Mouse (Mus musculus): ENCODE results near the gene Gm10277. TPM values are rescaled to one million over a fixed set of nuclear protein-coding genes. Genes with fewer than 3 reads are reported as not detected.
"Not testable (repeated sequence)": the region's sequence is repeated elsewhere in the genome, so short reads cannot be mapped to it uniquely, and the experiment has no call there.

The Gm10277 gene
- total and polyA plus RNA-seq, 2 experiments from 2014 or later = 1.0 TPM; not detected in 1

DNA sequence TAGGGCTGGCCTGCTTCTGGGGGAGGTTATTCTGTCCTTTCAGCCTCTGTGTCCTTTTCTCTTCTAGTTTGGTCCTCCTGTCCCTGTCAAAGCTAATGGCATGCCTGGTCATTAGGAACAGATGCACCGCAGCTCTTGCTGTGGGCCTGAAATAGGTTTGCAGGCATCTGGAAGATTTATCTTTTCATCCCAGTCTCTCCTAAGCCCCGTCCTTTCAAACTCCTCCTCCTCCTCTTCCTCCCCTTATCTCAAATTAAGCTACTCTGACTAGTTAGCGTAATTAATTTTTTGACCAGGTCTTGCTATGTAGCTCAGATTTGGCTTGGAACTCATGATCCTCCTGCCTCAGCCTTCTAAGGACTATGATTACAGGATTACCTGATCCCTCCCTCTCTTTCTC, 34.1 kb downstream of the Gm10277 start:
- H3K27me3 ChIP-seq (ENCODE audit: insufficient read depth, low read length) = no peaks in the 10 kb centered on the region
- no peak for DNase-seq (ENCODE audit: low spot score)
- H3K27ac ChIP-seq (ENCODE audit: low read depth, low read length) = no peak overlapping the region
- H3K9ac ChIP-seq (replicated peaks; ENCODE audit: low read length, poor library complexity, severe bottlenecking) = no peak overlapping the region
- no peak overlapping the region for H3K4me3 ChIP-seq (ENCODE audit: low read depth, low read length)
- no peaks in the 10 kb centered on the region for H3K9me3 ChIP-seq (ENCODE audit: low read length)
- no peaks in the 10 kb centered on the region for H3K36me3 ChIP-seq (ENCODE audit: insufficient read depth, low read length)
- no peaks in the 10 kb centered on the region for H3K4me1 ChIP-seq (ENCODE audit: insufficient read depth, low read length)
- no peak overlapping the region for H3K4me2 ChIP-seq (ENCODE audit: low read depth, low read length, poor library complexity, severe bottlenecking)
- ATAC-seq (ENCODE audit: low FRiP score) = no peak
- TF ChIP-seq CTCF (IDR thresholded peaks at IDR 0.05) = no peak
- 86% methylated on average over 3 of the region's 3 CpGs for WGBS

DNA sequence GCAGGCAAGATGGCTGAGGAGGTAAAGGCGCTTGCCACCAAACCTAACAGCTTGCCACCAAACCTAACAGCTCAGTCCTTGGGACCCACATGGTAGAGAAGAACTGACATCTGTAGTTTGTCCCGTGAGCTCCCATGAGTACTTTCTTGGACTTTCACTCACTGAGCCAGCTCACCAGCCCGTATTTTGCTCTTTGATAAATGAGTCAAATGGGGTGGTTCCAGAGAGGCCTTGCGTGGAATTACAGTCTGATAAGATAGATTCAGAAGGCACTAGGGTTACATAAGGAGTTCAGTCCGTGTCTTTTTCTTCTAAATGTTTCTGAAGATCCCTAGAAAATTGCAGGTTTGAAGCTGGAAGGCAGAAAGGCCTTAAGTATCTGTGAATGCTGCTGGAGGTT, 35.0 kb downstream of the Gm10277 start:
- WGBS = 76% methylated on average over 5 of the region's 5 CpGs

DNA sequence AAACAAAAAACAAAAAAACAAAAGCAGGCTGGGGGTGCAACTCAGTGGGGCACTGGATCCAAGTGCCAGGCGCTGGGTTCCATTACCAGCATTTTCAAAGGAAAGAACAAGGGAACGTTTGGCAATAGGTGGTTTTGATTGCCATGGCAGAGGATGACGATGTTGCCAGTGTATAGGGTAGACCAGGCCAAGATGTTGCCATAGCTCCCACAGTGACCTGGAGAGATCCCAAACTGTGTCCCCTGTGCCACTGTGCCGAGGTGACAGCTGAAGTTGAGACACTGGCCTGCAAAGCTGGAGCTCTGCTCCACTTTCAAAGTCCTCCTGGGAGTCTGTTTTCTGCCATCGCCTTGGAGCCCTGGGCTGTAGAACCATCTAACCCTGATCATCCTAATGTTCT, 38.6 kb downstream of the Gm10277 start:
- Histone ChIP-seq H3K9ac (replicated peaks; ENCODE audit: low read length, poor library complexity, severe bottlenecking) (no peak overlapping the region), H3K36me3 (ENCODE audit: insufficient read depth, low read length) (no peaks in the 10 kb centered on the region), H3K27ac (ENCODE audit: low read depth, low read length) (no peak overlapping the region), H3K4me3 (ENCODE audit: low read depth, low read length) (no peak overlapping the region), H3K4me1 (ENCODE audit: insufficient read depth, low read length) (no peaks in the 10 kb centered on the region), H3K27me3 (ENCODE audit: insufficient read depth, low read length) (no peaks in the 10 kb centered on the region), H3K9me3 (ENCODE audit: low read length) (no peaks in the 10 kb centered on the region), H3K4me2 (ENCODE audit: low read depth, low read length, poor library complexity, severe bottlenecking) (no peak overlapping the region)
- TF ChIP-seq CTCF (IDR thresholded peaks at IDR 0.05) = no peak
- 77% methylated on average over 5 of the region's 5 CpGs for WGBS
- DNase-seq (ENCODE audit: low spot score) (peak; percentile 27), ATAC-seq (ENCODE audit: low FRiP score) (no peak)

More for the DNA sequence above, 35.0 kb downstream of the Gm10277 start:
- no peak for DNase-seq (ENCODE audit: low spot score)
- H3K9ac ChIP-seq (replicated peaks; ENCODE audit: low read length, poor library complexity, severe bottlenecking) = no peak overlapping the region
- no peak overlapping the region for H3K27ac ChIP-seq (ENCODE audit: low read depth, low read length)
- ATAC-seq (ENCODE audit: low FRiP score) = no peak
- H3K4me1 ChIP-seq (ENCODE audit: insufficient read depth, low read length) = no peaks in the 10 kb centered on the region
- no peaks in the 10 kb centered on the region for H3K36me3 ChIP-seq (ENCODE audit: insufficient read depth, low read length)
- no peak for TF ChIP-seq CTCF (IDR thresholded peaks at IDR 0.05)
- no peaks in the 10 kb centered on the region for H3K9me3 ChIP-seq (ENCODE audit: low read length)
- H3K4me3 ChIP-seq (ENCODE audit: low read depth, low read length) = no peak overlapping the region
- no peaks in the 10 kb centered on the region for H3K27me3 ChIP-seq (ENCODE audit: insufficient read depth, low read length)
- H3K4me2 ChIP-seq (ENCODE audit: low read depth, low read length, poor library complexity, severe bottlenecking) = no peak overlapping the region

DNA sequence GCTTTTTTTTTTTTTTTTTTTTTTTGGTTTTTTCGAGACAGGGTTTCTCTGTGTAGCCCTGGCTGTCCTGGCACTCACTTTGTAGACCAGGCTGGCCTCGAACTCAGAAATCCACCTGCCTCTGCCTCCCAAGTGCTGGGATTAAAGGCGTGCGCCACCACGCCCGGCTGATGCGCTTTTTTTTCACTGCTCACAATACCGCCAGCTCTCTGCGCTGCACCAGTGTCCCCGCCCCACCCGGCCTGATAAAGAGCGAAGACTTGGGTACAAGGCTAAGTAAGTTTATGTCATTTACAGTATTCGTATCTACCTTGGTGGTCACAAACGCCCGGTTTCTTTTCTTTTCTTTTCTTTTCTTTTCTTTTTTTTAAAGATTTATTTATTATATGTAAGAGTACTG, 40.4 kb downstream of the Gm10277 start:
- H3K36me3 ChIP-seq (ENCODE audit: insufficient read depth, low read length); H3K9ac ChIP-seq (replicated peaks; ENCODE audit: low read length, poor library complexity, severe bottlenecking); H3K4me2 ChIP-seq (ENCODE audit: low read depth, low read length, poor library complexity, severe bottlenecking); H3K9me3 ChIP-seq (ENCODE audit: low read length); DNase-seq (ENCODE audit: low spot score); H3K27me3 ChIP-seq (ENCODE audit: insufficient read depth, low read length); ATAC-seq (ENCODE audit: low FRiP score); H3K4me1 ChIP-seq (ENCODE audit: insufficient read depth, low read length); H3K4me3 ChIP-seq (ENCODE audit: low read depth, low read length); H3K27ac ChIP-seq (ENCODE audit: low read depth, low read length): not testable (repeated sequence)
- WGBS = 97% methylated on average over 13 of the region's 15 CpGs

DNA sequence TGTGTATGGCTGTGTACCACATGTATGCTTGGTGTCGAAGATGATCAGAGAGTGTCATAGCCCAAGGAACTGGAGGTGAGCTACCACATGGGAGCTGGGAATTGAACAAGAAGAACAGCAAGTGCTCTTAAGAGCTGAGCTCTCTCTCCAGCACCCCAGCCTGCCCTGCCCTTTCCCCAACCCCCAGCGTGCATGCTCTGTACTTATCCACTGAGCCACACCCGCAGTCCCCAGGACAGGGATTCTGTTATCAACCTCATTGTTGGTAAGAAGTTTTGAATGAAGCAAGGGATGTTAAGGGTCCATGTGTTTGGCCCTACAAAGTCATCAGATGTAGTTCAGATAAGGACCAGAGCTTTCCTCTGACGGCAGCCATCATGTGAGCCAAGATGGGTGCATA, 40.9 kb downstream of the Gm10277 start:
- no peak overlapping the region for H3K4me3 ChIP-seq (ENCODE audit: low read depth, low read length)
- no peak overlapping the region for H3K9ac ChIP-seq (replicated peaks; ENCODE audit: low read length, poor library complexity, severe bottlenecking)
- no peaks in the 10 kb centered on the region for H3K9me3 ChIP-seq (ENCODE audit: low read length)
- H3K36me3 ChIP-seq (ENCODE audit: insufficient read depth, low read length) = no peaks in the 10 kb centered on the region
- H3K27me3 ChIP-seq (ENCODE audit: insufficient read depth, low read length) = no peaks in the 10 kb centered on the region
- H3K4me2 ChIP-seq (ENCODE audit: low read depth, low read length, poor library complexity, severe bottlenecking) = no peak overlapping the region
- H3K27ac ChIP-seq (ENCODE audit: low read depth, low read length) = no peak overlapping the region
- H3K4me1 ChIP-seq (ENCODE audit: insufficient read depth, low read length) = no peaks in the 10 kb centered on the region
- DNase-seq (ENCODE audit: low spot score) (no peak), ATAC-seq (ENCODE audit: low FRiP score) (no peak)
- 94% methylated on average over 4 of the region's 4 CpGs for WGBS
- no peak for TF ChIP-seq CTCF (IDR thresholded peaks at IDR 0.05)

DNA sequence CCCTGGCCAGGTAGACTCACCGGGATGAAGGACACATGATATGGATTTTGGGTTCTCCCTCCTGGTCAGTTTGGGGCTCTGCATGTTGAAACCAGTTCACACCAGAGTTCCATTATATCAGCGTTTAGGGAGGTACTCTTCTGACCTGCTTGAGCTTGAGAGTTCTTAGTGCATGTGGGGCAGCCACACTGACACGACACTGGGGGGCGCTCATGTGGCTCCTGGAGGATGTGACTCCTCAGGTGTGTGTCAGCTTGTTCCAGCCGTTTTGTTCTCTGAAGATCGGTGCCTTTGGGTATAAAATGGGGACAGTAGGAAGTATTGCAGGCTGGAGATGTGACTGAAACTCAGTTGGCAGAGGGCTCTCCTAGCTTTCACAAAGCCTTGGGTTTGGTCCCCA, 43.6 kb downstream of the Gm10277 start:
- 38% methylated on average over 6 of the region's 6 CpGs for WGBS
- Histone ChIP-seq H3K9me3 (ENCODE audit: low read length) (no peaks in the 10 kb centered on the region), H3K27me3 (ENCODE audit: insufficient read depth, low read length) (no peaks in the 10 kb centered on the region), H3K9ac (replicated peaks; ENCODE audit: low read length, poor library complexity, severe bottlenecking) (no peak overlapping the region), H3K4me3 (ENCODE audit: low read depth, low read length) (no peak overlapping the region), H3K36me3 (ENCODE audit: insufficient read depth, low read length) (no peaks in the 10 kb centered on the region), H3K27ac (ENCODE audit: low read depth, low read length) (no peak overlapping the region), H3K4me1 (ENCODE audit: insufficient read depth, low read length) (no peaks in the 10 kb centered on the region), H3K4me2 (ENCODE audit: low read depth, low read length, poor library complexity, severe bottlenecking) (no peak overlapping the region)
- ATAC-seq (ENCODE audit: low FRiP score) (no peak), DNase-seq (ENCODE audit: low spot score) (no peak)
- peak; percentile 36 for TF ChIP-seq CTCF (IDR thresholded peaks at IDR 0.05)

Measured in midbrain, postnatal 0 days (tissue).